Mouse (Mus musculus): Measurements from ENCODE around the gene Ccdc155.

The Ccdc155 gene

DNA sequence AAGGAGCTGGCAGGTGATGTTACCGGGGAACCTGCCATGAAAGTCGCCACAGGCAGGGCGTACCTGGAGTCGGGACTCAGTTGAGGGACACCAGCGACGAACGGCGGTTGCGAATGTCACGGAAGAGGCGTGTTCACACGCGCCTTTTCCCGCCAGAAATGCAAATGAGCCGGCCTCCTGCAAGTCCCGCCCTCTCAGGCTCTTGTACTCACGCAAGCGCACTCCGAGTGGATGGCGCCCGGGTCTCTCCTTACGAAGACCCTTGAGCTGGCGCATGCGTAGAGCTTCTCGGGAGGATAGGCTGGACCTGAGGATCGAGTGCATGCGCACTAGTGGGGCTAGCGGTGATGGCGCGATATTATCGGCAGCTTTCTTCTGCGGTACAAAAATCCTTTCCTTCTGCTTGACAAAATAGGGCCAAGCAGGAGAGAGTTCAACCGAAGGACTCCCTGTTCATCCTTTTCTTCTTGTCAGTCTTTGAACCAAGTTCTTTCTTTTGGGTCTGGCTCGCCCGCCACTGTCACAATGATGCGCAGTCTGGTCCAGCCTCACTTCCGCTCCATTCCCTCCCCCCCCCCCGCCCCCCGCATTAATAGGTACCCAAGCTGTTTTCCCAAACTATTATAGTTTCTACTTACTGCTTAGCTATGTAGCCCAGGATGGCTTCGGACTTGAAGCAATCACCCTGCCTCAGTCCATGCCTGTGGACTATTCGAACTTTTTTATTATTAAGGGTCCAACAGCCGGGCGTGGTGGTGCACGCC, at the start of gene Ccdc155:
Ccdc155 (minus strand) TSS at position 513 of the 764 bp plus-strand sequence.
- peak; percentile 92 to 96 for DNase-seq

DNA sequence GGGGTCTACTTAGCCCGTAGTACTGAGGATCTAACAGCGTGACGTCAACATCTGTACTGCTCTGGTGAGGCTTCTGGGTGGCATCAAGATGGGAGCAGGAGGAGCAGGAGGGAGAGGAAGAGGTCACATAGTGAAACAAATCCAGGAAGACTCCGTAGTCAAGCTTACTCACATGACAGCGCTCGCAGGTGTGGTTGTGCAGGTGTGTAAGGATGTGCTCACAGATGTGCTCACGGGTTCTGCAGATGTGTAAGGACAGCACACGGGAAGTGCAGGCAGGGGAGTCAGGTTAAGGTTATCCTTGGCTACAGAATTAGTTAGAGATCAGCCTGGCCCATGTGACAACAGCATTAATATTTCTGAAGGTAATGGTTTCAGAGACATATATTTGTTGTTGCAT, 49.1 kb upstream of the Ccdc155 start:
- DNase-seq, result no peak

DNA sequence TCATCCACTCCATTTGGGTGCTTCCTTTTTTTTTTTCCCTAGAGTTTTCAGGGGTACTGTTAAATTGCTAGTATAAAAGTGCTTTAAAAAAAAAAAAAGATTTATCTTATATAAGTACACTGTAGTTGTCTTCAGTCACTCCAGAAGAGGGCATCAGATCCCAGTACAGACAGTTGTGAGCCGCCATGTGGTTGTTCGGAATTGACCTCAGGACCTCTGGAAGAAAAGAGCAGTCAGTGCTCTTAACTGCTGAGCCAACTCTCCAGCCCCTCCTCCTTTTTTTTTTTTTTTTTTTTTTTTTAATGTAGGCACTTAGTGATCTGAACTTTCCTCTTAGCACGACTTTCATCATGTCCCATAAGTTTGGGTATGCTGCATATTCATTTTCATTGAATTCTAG, 43.0 kb upstream of the Ccdc155 start:
- no peak for DNase-seq

DNA sequence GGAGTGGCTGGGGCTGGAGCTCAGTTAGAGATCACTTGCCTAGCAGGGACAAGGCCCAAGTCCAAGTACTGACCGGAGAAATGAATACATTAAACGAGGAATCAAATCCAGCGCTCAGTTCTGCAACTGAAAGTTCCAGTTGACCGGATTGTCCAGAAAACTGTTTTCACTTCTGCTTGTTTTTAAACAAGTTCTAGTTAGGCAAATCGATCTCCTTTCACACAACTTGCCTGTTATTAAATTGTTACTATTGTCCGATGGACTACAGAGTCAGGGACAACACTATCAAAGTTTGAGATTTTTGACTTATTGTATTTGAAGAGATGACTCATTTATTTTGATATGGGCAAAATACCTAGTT, 36.7 kb upstream of the Ccdc155 start:
- DNase-seq, result no peak

DNA sequence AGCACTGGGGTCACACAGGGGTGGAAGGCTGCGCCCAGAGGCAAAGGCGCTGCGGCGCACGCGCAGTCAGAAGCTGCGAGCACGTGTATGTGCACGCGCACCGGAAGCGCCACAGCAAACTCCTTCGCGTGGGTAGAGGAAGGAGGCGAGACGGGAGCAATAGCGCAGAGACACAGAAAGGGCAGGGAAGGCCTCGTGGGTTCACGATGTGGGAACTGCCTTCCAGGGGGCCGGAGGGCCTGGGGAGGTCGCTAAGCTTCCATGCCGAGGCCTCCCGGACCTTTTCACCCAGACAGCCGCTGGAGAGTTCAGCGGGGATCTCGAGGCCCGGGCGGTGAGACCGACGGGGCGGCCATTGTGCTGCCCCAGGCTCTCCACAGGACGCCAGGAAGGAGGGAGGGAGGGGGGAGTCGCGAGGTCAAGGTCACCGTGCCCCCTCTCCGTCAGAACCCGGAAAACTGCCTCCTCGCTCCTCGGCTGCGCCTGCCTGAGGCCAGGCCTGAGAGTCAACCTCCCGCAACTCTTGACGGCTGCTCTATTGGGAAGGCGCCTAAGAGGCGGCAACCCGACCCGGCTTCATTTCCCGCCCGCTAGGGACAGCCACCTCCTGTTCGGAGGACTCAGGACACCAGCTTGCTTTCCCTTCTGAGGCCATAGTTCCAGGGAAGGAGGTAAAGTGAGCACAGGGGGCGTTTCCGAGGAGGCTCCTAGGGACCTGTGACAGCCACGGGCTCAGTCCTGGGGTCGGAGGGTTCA, 36.1 kb upstream of the Ccdc155 start, which contains the start of gene Slc6a16:
Slc6a16 (plus strand) TSS at position 453 of the 756 bp plus-strand sequence.
- peak; percentile 32 to 52 for DNase-seq

DNA sequence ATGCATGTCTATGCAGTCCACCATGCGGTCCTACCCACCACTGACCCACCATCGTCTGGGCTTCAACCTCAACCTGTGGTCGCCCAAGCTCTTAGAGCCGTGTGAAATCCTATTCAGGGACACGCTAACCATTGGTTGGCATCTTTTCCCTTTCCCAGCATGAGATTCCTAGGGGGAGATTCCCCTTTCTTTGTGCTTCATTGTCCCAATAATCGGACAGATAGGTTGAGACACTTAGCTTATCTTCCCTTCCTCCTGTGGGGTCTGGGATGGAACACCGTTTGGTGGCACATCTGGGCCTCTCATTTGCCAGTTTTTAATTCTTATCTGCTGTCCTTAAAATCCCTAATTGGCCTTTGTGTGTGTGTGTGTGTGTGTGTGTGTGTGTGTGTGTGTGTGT, 35.4 kb upstream of the Ccdc155 start:
- DNase-seq, result no peak

DNA sequence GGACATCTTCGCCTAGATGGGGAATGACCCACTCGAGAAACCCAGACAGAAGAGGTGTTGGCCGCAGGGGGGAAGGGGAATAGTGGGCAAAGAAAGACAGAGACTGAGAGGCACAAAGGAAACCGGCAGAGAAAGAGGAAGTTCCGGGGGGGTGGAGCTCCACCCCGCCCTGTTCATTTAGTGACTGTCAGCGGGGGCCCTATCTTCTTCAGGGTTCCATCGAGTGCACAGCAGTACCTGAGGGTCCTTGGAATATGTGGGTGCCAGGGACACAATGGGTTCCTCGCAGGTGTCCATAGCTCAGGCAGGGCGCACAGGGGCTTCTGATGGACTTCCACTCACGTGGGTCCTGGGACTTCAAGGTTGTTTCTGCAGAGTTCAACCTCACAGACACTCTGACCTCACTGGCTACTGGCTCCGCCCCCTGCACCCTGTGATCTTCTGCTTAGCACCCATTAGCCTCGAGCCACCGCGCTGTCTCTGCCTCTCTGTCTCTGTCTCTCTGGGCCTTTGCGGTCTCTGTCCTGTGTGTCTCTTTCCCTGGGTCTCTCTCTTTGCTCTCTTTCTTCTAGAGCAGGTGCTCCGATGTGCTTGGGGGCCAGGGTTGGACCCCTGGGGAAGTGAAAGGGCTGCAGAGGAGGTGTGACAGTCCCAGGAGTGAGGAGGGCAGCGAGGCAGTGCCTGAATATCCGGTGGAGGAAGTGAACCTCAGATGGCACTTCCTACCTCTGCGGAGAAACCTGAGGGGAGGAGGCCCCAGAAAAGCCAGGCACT, 34.2 kb upstream of the Ccdc155 start, which contains the start of gene Cd37:
Cd37 (minus strand) TSS at position 393 of the 774 bp plus-strand sequence.
- no peak for DNase-seq

DNA sequence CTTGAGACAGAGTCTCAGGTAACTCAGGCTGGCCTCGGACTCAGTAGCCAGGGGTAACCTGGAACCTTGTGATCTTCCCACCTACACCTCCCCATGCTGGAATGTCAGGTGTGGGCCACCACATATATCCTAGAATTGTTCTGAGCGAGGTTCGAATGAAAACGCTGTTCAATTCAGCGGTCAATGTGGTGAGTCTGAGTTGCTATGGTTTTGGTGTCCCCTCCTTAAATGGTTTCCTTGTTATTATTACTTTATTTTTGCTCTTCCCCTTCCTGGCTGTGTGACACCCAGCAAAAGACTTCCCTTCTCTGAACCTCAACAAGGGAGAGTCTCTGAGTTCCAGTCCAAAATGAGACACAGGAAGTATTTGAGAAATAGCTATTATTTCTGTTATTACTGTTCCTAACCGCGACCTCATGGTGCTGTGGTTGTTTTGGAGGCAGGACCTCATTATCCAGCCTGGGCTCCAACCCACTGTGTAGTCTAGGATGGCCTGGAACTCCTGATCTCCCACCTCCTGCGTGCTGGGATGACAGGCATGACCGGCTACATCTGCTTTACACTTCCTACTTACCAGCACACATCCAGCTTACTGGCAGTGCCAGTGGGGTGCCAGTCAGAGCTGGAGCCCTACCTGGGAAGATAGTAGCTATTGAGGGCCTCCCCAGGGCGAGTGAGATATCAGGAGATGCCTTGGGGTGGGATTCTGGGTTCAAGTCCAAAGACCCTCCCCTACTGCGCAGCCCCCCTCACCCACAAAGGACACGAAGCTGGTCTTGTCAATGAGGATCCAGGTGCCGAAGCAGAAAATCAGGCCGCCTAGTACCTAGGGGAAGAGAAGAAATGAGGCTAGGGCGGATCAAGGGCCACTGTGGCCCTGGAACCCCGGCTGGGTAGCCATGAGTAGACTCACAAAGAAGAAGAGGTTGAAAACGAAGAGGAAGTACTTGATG, 33.3 kb upstream of the Ccdc155 start:
- DNase-seq, result no peak

DNA sequence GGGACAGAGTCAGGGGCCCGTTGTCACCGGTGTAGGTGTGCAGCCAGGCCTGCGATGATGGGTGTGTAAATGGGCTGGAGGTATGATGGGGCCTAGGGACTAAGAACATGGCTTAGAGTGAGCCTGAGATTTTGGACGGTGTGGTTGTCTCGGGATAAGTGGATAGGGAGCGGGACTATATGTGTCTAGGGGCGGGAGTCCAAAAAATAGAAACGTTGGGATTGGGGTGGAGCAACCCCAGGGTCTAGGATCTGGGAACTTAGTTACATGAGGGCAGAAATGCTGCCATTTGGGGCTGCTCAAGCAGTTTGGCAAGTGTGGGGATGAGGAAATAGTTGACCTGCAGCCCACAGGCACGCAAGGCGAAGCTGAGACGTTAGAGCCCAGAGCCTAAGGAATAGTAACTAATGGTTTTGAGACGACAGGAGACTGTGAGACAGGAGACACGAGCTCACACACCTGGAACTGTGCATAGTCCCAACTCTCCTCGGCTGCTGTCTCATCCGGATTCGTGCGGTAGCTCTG, 31.0 kb upstream of the Ccdc155 start:
- DNase-seq, result no peak

DNA sequence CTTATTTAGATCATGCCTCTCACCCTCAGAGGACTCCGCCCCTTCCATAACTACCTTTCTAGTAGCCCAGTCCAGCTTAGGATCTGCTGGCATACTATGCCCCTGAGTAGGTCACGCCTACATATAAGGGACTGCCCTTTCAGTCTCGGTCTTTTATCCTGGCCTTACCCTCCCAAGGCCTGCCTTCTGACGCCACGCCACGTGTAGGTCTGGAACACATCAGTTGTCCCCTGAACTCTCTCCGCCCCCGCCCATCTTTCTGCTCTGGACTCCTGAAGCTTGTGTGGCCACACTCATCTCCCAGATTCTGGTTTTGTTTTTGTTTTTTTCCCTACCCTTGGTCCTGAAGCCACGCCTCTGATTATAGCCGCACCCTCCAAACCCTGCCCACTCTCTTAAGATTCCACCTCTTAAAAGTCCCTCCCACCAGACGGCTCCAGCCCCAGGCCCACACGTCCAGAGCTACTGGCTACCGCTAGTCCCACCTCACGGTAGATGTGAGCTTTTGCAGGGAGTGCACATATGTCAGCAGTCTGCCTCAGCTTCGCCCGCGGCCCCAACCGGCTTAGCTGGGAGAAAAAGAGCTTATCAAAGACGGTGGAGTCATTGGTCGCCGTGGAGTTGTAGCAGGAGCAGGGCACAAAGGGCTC, 30.4 kb upstream of the Ccdc155 start:
- no peak for DNase-seq

DNA sequence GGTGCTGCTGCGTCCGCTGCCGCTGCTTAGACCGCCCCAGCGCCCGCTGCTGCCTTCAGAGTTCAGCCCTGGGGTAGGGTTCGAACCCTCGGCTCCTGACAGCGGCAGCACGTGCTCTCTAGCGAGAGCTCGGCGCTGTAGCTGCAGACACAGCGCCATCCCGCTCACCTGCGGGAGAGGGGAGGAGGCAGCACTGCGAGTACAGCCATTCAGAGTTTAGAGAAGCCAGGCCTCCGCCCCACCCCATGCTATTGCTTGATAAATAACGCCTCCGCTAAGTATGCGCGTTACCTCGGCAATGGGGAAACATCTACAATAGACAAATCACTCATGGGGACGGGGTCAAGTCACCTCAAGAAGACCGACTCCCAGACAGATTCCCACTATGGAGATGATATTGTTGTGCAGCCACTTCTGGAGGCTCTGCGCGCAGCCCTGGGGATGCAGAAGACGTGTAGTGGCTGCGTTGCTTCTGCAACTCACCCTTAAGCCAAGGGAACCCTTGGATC, 29.7 kb upstream of the Ccdc155 start:
- DNase-seq, result no peak

DNA sequence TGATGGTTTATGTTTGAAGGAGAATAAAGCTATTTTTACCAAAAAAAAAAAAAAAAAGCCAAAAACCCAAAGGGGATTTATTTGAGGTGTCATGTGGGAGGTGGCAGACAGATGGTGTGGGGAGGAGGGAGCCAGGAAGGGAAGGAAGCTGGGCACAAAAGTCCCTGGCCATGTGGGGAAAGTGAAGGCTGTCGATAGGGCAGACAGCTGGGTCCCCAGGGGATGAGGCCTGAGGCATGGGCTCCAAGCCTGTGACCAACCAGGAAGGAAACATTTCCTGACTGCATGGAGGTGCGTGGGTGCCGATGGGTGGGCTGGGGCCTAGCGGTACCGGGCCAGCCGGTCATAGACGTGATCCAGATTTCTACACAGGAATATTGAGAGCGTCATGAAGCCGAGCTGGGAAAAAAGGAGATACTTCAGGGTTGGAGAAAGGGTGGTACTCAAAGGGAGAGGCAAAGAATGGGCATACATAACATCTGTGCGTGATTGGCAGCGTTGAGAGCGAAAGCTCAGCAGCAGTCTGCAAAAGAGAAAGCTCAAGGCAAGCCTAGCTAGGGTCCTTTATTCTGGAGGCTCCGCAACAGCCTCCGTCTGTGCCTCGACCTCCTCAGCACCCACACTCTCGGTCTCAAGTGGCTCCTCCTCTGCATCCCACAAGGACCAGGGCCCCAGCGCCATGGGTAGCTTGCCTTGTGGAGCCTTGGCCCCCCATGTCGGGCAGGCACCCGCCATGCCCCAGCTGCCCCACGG, 29.1 kb upstream of the Ccdc155 start:
- DNase-seq, result peak; percentile 30 to 32

DNA sequence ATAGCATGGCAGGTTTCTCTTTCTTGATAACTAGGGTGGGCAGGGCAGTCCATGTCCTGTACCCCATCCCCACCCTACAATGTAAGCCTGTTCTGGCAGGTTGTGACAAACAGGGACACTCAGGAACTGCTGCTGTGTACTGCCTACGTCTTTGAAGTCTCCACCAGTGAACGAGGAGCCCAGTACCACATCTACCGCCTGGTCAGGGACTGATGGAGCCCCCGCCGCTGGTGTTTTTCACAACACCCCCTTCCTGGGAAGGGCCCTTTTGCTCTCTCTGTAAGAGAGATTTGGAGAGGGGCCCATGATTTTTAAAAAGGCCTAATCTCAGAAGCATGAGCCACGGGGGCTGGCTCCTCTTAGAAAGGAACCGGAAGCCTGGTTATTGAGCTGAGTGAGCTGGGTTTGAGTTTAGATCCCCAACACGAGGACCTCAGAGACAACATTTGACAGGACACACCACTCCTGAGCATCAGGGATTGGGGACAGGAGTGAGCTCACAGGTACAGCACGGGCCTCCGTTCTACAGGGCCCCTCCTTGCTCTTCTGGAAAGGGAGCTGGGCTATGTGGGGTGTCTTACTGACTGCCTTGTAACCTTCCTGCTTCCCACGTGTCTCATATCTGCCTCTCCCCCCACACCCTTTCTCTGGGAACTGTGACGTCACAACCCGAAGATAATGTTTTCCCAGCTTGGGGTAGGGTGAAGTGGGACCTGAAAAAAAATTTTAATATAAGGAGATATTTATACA, 28.2 kb upstream of the Ccdc155 start:
- no peak for DNase-seq

DNA sequence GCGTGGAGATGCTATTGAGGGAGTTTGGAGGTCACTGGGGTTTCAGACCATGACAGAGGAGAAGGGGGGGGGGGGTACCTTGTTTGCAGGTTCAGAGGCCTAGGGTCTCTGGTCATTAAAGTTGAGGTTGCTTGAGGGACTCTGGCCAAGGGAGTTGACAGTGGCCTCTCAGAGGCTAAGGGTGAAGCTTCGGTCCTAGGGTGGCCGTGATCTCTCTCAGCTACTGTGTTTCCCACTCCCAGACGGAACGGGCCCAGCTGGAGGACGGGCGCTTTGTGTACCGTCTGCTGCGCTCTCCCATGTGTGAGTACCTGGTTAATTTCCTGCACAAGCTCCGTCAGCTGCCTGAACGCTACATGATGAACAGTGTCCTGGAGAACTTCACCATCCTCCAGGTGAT, 27.2 kb upstream of the Ccdc155 start:
- DNase-seq, result no peak

DNA sequence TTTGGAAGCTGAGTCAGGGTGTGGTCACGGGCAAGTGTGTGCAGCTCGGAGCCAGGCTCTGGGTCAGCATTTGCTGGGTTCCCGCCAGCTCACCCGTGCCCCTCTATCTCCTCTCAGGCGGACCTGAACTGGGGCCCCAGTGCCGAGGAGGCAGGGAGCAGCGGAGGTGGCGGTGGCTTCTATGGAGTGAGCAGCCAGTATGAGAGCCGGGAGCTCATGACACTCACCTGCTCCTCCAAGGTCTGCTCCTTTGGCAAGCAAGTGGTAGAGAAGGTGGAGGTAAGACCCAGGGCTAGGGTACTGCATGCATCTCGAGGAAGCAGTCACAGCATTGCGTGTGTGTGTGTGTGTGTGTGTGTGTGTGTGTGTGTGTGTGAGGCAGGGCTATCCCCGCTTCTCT, 26.5 kb upstream of the Ccdc155 start:
- no peak for DNase-seq

DNA sequence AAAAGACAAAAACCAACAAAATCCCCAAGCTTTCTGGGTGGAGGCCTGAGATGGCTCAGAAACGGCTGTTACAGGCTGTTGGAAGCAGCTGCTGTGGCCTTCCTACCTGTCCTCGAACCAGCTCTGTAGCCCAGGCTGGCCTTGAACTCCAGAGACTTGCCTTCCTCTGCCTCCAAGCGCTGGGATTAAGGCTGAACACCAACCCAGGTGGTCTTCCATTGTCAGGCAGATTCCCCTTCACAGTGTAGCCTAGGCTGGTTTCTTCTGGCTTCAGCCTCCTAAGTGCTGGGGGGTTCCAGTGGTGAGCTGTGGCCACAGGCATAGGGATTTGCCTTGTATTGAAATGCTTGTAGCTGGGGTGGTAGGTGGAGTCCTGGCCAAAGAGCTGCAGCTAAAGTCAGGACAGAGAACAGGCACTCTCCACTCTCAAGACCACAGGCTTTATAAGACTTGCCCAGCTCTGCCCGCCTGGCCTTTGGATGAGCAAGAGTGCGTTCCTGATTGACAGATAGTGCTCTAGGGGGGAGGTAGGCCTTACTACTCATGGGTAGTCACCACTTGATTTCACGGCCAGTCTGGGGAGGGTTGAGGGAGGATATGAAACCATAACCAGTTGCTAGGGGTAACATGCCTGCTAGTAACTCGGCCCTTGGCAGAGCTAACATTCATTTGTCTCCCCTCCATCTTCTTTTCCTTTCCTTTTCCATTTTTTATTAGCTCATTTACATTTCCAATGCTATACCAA, 24.9 kb upstream of the Ccdc155 start:
- DNase-seq, result no peak

DNA sequence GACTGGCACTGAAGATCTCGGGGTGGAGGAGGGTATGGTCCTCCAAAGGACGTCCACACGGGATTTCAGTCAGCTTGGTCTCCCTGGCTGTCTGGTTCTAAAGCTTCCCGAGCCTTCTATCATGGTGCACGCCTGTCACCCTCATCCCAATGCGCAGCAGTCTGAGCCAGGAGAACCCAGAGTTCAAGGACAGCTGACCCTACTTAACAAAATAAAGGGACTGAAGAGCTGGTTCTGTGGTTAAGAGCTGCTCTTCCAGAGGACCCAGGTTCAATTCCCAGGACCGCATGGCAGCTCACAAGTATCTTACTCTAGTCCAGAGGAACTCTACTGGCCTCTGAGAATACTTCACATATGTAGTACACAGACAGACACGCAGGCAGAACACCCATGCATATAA, 24.4 kb upstream of the Ccdc155 start:
- DNase-seq, result no peak

DNA sequence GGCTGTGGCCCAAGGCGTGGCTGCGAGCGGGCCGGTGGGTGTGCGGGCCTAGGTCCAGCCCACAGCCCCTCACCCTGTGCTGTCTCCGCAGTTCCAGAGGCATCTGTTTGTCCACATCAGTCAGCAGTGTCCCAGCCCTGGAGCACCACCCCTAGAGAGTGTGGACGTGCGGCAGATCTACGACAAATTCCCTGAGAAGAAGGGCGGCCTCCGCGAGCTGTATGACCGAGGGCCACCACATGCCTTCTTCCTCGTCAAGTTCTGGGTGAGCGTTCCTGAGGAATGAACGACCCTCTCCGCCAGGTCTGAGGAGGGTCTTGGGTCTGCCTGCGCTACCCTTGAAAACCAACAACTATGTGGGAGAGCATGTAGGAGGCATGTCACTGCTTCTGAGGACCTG, 23.9 kb upstream of the Ccdc155 start:
- DNase-seq, result no peak

DNA sequence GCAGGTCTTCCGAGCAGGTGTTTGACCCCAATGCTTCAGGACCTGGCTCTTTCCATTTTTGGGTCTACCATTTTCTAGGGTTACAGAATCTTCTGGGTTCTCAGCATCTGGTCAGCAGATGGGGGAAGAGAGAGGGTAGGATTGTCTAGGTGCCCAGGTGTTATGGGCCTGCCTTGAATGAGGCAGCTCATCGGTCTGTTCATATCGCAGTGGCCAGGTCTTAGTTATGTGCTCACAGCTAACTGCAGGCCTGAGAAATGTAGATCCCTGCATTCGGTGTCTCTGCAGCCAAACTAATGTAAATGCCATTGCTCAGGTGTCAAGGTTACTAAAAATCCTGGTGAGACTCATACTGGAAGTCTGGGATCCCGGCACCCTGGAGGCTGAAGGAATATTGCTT, 21.7 kb upstream of the Ccdc155 start:
- no peak for DNase-seq

All from cerebellum, postnatal 25 days (tissue).